Mouse (Mus musculus) adrenal gland, adult 8-10 months (tissue): ENCODE data around the gene Cryge. TPM values are rescaled to one million over a fixed set of nuclear protein-coding genes. Genes with fewer than 3 reads are reported as not detected.
A peak's percentile ranks its signal among the peaks of the same experiment; 100 is the strongest.
"Not testable (repeated sequence)": the region's sequence is repeated elsewhere in the genome, so short reads cannot be mapped to it uniquely, and the experiment has no call there.

Experiments
- DNase-seq: peaks from one replicate; pipeline ENCODE4 v3.0.0; 2022
- total RNA-seq, 4 experiments: library from RNA; stranded (reverse); gene quantifications; 2 replicates each; pipeline ENCODE4 v1.2.4; 2022

The Cryge gene
- under 1 TPM in 3 of 4 experiments, not detected in 1; 0.38 to 0.62 (median 0.49) TPM for total RNA-seq

DNA sequence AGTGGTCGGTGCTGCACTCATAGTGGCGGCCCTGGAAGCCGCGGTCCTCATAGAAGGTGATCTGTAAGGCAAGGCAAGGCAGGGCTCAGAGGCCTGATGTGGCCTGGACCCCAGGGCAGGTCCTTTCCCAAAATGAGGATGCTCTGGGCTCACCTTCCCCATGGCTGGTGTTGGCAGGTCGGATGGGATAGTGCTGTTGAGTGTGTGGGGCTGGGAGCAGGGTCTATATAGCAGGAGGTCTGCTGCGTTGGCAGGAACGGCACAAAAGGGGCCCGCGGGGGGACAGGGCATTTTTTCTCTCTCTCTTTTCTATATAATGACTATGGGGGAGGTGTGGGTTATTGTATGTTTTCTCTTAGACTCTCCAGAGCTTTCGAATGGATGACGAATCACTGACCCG is at the start of gene Cryge:
TSS of gene Cryge (minus strand) at position 198 of the 400 bp plus-strand sequence.
- not testable (repeated sequence) for DNase-seq

DNA sequence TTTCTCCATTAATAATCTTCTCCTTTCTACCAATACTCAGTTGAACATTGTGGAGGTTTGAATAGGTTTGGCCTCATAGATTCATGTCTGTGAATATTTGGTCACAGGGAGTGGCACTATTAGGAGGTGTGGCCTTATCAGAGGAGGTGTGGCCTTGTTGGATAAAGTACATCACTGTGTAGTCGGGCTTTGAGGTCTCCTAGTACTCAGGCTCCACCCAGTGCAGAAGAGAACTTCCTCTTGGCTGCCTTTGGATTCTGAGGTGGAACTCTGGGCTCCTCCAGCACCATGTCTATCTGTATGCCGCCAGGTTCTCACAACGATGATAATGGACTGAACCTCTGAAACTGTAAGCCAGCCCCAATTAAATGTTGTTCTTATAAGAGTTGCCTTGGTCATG is 46.0 kb upstream of the Cryge start:
- DNase-seq, result no peak

- DNase-seq, result no peak
Observed at GRCm38 (mm10) chr1:65091566-65091965, 40.6 kb upstream of the Cryge start.

GRCm38 (mm10) chr1:65090370-65090769 is 39.4 kb upstream of the Cryge start:
- DNase-seq, result peak; percentile 73

DNA sequence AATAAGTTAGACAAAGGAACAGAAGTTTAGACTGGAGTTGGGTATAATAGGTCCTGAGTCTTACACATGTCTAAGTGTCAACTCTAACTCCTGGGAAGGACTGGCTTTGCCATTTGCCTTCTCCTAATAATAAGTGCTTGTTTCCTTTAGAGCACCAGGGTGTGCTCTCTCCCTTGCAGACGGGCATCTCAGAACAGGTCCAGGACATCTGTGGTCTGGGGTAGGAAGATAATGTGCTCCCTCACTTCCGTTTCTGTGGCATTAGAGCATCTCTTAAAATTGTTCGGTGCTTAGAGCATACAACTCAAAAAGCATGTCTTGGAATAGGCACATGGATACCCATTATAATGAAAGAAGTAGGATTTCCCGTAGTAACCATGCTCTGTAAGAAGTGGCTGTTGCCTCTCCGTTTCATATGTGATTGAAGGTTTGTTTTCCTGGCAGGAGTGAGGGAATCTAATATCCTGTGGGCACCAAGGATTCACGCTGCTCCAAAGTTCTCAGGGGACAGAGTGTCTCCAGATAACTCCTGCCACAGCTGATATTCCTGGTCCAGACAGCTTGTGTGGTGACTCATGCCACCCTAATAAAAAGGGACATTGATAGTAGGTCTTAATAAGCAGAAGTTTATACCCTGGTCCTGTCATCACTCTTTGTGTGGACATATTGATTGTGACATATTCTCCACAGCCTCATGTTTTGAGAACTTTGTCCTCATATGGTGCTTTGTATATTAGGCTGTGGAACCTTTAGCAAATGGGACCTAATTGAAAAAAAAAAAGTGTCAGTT is 37.8 kb upstream of the Cryge start:
- no peak for DNase-seq

- DNase-seq, result no peak
Observed at GRCm38 (mm10) chr1:65082188-65082587, 31.2 kb upstream of the Cryge start, which contains the start of gene Crygb. Gene Crygb (minus strand): TSS chr1:65082288.

DNA sequence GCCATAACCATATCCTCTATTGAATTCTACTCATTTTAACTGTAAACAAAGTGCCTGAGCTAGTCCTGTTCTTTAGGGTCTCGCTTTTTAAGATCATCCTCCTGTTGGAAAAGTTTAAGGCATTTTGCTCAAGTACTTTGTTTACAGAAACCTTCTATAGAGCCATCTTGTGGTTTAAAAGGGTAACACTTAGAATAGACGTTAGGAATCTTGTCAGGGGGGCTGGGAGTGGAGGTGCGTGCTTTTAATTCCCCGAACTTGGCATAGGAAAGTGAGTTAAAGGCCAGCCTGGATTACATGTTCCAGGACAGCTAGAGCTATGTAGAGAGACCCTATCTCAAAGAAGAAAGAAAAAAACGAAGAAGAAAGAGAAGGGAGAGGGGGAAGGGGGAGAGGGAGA is 24.7 kb upstream of the Cryge start:
- DNase-seq, result no peak

GRCm38 (mm10) chr1:65073589-65073988 is 22.6 kb upstream of the Cryge start, which contains the start of gene Crygc:
Gene Crygc (minus strand): TSS chr1:65073689.
- no peak for DNase-seq

- no peak for DNase-seq
Observed at GRCm38 (mm10) chr1:65067842-65068241, 16.9 kb upstream of the Cryge start.

DNA sequence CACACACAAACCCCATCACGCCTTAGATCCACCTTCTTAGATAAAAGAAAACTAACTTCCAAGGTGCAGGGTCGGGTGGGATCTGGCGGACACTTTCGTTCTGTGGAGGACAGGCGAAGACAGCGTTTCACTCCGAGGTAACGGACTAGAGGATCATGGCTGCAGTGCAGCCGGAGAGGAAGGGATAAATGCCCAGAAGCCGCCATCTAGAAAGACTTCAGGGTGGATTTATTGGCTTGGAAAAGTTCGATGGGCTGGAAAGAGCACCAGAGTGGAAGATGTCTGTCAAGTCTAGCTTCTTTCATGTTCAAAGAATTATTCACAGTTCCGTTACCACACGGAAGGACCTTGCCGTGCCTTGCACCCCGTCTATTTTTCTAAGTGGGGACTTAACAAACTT is 13.3 kb upstream of the Cryge start:
- no peak for DNase-seq

DNA sequence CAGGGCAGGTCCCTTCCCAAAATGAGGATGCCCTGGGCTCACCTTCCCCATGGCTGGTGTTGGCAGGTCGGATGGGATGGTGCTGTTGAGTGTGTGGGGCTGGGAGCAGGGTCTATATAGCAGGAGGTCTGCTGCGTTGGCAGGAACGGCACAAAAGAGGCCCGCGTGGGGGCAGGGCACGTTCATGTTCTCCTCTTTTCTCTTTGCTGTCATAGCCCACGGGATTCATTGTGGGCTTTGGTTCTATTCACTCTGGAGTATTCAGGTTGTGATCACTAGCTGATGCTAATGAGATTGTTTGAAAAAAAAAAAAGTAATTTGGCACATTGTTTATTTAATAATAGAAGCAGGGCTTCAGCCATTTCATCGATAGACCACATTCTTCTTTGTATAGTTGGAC is 12.4 kb upstream of the Cryge start, which contains the start of gene Crygd:
TSS of gene Crygd (minus strand) at position 101 of the 400 bp plus-strand sequence.
- no peak for DNase-seq

DNA sequence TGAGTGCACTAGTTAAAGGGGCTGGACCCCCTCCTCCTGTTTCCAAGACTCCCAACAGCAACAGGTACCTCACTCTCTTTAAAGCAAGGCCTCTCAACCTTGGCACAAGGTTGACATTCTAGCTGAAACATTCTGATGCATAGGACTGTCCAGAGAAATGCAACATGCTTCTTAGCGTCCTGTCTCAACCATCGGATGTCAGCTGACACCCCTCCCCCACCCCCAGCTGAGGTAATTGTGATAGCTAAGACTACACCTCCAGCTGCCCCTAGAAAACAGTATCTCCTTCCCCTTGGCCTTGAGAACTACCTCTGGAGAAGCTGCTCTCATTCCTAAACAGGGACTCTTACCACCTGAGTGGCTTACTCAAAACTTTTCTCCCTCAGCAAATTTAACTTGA is 1.2 kb upstream of the Cryge start:
- DNase-seq, result no peak

DNA sequence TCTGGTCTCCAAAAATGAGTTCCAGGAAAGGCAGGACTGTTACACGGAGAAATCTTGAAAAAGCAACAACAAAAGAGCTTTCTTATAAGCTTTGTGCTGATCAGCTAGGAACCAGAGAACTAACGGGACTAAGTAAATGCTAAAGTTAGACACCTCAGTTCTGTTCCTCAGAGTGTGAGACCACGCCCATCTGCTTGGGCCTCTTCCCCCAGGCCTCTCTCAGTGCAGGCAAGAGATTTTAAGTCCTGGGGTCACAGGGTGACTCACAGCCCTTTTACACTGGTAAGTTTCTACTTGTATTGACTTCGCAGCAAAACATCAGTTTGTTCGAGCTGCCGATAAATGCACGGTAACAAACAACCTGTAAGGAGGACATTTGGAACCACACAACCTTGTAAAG is 747 bp upstream of the Cryge start:
- DNase-seq, result no peak

DNA sequence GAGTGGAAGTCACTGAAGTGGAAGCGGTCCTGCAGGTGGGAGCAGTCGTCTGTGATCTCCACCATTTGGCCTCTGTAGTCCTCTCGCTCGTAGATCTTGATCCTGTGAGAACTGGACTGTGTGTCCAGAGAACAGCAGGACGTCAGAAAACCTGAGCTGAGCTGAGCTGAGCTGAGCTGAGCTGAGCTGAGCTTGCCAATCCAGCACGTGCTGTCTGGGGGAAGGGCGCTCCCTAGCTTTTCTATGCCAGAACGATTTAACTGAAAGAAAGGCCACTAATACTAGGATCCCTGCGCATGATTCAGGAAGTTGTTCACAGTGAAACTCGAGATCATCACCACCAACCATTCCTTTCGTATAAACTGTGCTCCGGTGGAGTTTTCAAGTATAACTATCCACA is 2.2 kb downstream of the Cryge start:
- peak; percentile 56 for DNase-seq

GRCm38 (mm10) chr1:65046401-65047109 is 4.4 kb downstream of the Cryge start:
- DNase-seq, result no peak

DNA sequence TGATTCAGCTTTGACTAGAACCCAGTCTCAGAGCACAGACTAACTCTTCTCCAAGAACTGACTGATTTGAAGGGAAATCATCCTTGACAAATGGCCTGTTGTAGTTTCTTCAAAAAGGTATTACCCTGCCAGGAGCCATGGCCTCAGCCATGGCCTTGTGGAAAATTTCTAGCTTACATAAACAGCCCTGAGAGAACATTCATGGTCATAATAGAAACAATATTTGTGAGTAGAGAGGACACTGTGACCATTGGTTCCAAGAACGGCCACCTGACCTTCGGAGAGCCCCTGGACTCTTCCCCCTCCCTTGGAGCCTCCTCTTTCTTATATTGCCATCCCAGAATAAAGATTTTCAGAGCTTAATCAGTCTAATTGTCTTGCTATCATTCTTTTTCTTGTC is 7.5 kb downstream of the Cryge start:
- peak; percentile 84 for DNase-seq

- no peak for DNase-seq
Observed at GRCm38 (mm10) chr1:65041837-65042236, 9.1 kb downstream of the Cryge start.

GRCm38 (mm10) chr1:65040806-65041205 is 10.1 kb downstream of the Cryge start:
- DNase-seq, result peak; percentile 90

DNA sequence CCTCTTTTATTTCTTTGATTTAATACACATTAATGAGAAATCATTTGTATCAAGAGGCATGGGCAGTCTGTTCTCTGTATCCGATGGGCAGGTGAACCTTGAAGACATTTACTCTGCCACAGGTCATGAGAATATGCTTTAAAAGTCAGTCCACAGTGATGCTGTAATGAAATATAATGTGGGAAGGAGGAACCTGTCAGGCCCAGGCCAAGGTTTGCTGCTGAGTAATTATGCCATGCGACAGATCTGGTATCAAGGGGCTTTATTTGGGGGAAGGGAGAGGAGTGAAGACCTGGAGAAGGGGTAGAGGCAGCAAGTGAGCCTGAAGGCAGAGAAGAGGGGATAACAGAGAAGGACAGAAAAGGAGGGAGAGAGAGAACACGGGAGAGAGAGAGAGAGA is 11.3 kb downstream of the Cryge start:
- DNase-seq, result no peak

GRCm38 (mm10) chr1:65037542-65037941 is 13.4 kb downstream of the Cryge start:
- DNase-seq, result no peak

DNA sequence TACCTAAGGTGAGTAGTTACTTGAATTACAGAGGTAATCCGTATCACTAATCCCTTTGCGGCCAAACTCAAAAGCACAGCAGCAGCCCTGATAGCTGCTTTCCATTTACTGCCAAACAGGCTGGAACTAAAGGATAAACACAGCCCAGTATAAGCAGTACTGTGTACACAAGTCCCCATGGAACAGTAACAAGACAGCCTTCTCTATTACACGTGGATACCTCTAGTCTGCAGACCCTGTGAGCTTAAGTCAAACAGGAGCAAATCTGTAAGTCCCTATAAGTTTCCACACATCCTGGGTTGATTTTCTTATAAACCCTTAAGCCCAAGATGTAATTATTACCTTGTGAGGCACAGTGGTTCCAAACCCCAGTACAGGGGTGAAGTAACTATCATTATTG is 15.4 kb downstream of the Cryge start:
- no peak for DNase-seq

- DNase-seq, result peak; percentile 86
Observed at GRCm38 (mm10) chr1:65032641-65033040, 18.3 kb downstream of the Cryge start, which contains the start of gene Akr1cl. Gene Akr1cl (minus strand): TSS chr1:65032759.

DNA sequence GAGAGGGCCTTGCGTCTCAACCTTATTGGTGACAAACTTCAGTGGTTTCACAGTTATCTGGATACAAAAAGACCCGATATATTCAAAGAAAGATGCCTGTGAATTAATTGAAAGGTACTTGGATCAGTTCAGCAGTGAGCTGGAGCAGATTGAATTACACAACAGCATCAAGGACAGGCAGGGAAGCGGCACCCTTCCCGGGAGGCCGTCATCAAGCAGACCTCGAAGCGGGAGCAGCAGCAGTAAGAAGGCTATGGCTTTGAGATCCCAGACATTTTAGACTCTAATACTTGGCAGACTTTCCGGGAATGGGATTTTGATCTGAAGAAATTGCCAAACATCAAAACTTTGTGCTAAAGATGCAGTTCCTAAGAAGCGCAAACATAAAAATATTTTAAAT is 22.7 kb downstream of the Cryge start:
- no peak for DNase-seq

DNA sequence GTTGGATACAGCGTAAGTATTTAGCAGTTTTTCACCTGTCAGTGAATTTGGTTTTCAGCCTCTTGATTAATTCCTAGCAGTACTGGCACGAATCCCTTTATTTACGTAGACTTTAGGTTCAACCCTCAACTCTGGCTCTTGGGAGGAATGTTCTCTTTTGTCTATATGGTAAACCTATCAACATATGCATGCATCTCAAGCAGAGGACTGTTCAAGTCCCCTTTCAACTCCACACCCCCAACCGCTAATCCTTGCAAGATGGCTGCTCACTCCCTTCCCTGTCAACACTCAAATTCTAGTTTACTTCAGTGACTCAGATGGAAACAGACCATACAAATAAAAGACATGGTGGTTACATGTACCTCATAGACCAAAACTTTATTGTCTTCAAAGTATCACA is 38.2 kb downstream of the Cryge start:
- no peak for DNase-seq
